Mouse (Mus musculus) stomach, embryonic 14.5 days (tissue): ENCODE results near the gene Gm11037. TPM values are rescaled to one million over a fixed set of nuclear protein-coding genes. Genes with fewer than 3 reads are reported as not detected.

Experiments
- ATAC-seq: fragments of 200-750 bp; cut with Nextera tagmentation; 2 replicates; pipeline ENCODE4 v1.8.0; 2017; ENCODE audit warnings: low read depth, moderate TSS enrichment; ENCODE audit not compliant: insufficient number of reproducible peaks, insufficient read depth, low FRiP score
- H3K27ac ChIP-seq: fragments of 300-500 bp; sonication (generic); 2 replicates; pipeline ENCODE4 v1.5.1; 2014; ENCODE audit warnings: mild to moderate bottlenecking, low read length, moderate library complexity, mixed read lengths
- H3K27me3 ChIP-seq: fragments of 300-500 bp; sonication (generic); 2 replicates; pipeline ENCODE4 v1.6.1; 2014; ENCODE audit warnings: low read length, control low read depth, mixed read lengths; ENCODE audit not compliant: control insufficient read depth, insufficient read depth
- H3K36me3 ChIP-seq: fragments of 300-500 bp; sonication (generic); 2 replicates; pipeline ENCODE4 v1.6.1; 2014; ENCODE audit warnings: mild to moderate bottlenecking, control low read depth, low read length, moderate library complexity, mixed read lengths; ENCODE audit not compliant: control insufficient read depth, insufficient read depth
- H3K4me1 ChIP-seq: fragments of 300-500 bp; sonication (generic); 2 replicates; pipeline ENCODE4 v1.6.1; 2014; ENCODE audit warnings: low read length, control low read depth, mixed read lengths; ENCODE audit not compliant: control insufficient read depth, insufficient read depth
- H3K4me2 ChIP-seq: fragments of 300-500 bp; sonication (generic); replicated peaks from 2 replicates; pipeline ENCODE4 v1.6.1; 2014; ENCODE audit warnings: low read depth, low read length, control low read depth
- H3K4me3 ChIP-seq: fragments of 300-500 bp; sonication (generic); 2 replicates; pipeline ENCODE4 v1.5.1; 2014; ENCODE audit warnings: low read depth, low read length, control low read depth
- H3K9ac ChIP-seq: fragments of 300-500 bp; sonication (generic); replicated peaks from 2 replicates; pipeline ENCODE4 v1.6.1; 2014; ENCODE audit warnings: low read depth, mild to moderate bottlenecking, control low read depth, low read length, moderate library complexity, mixed read lengths
- H3K9me3 ChIP-seq: fragments of 300-500 bp; sonication (generic); 2 replicates; pipeline ENCODE4 v1.6.1; 2016; ENCODE audit warnings: low read depth, low read length, control low read depth; ENCODE audit not compliant: control insufficient read depth
- WGBS: fragments of 180-500 bp; shearing (Covaris S2); extraction: QIAGEN DNeasy Blood & Tissue Kit; methylation state at CpG from one replicate; pipeline ENCODE4 v1.1.7; 2014; 5-methylcytosine and 5-hydroxymethylcytosine counted together
- polyA plus RNA-seq: library from polyadenylated mRNA; unstranded; fragments of >200 nt; fragmentation: Nextera tagmentation; extraction: Ambion mirVana; gene quantifications from 2 replicates; pipeline ENCODE4 v1.2.1, GENCODE M21; 2014

Gene Gm11037
- polyA plus RNA-seq: not detected in 2 replicates

DNA sequence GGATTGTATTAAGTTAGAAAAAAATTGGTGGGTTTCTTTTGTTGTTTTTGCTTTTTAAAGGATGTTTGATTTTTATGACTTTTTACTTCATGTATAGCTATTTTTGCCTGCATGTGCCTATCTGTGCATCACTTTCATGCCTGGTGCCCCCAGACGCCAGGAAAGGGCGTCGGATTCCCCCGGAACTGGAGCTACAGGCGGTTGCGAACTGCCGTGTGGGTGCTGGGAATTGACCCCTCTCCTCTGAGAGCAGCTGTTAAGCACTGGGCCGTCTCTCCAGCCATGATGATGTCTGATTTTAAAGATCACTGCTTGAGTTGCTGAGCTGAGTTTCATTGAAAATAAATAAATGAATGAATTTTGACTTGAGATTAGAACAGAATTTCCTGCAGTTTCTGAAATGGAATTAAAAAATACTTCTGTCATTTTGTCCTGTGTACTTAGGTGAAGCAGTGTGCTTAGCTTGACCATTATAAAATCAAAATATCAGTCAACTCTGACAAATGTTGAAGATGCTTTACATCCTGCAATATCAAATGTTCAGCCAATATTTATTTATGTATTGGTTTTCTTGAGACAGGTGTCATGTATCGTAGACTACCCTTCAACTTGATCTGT is at the start of gene Gm11037:
Gm11037 (plus strand) TSS at position 568 of the 618 bp plus-strand sequence.
- H3K4me1 ChIP-seq: peaks cover 14% of the 10 kb centered on the region
- H3K9me3 ChIP-seq: no peaks in the 10 kb centered on the region
- peaks cover 29% of the 10 kb centered on the region for H3K36me3 ChIP-seq
- H3K4me2 ChIP-seq: no peak within 1 kb of the TSS
- ATAC-seq: no peak
- peak within 1 kb of the TSS; percentile 28; the same call in 1 of the 2 replicates for H3K27ac ChIP-seq
- H3K27me3 ChIP-seq: no peaks in the 10 kb centered on the region
- 79% methylated on average over 9 of the region's 9 CpGs for WGBS
- H3K9ac ChIP-seq: no peak within 1 kb of the TSS
- H3K4me3 ChIP-seq: no peak within 1 kb of the TSS

DNA sequence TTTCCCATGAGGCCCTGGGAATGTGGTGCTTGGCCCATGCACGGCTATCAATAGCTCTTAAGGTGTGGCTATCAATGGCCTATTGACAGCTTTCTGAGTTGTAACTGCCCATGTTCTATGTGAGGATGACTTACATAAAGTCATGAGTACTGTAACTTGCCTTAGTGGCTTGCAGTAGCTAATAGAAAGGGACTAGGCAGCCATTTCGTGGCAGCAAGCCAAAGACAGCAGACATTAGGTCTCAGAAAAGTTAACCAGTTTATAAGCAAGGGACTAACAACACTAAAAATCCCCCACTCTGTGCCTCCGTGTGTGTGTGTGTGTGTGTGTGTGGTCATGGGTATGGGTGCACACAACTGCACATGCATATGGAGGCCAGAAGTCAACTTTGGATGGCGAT is 49.1 kb upstream of the Gm11037 start:
- Histone ChIP-seq H3K36me3 (no peaks in the 10 kb centered on the region), H3K4me3 (no peak overlapping the region), H3K27me3 (no peaks in the 10 kb centered on the region), H3K4me2 (no peak overlapping the region), H3K4me1 (no peaks in the 10 kb centered on the region), H3K27ac (no peak overlapping the region), H3K9me3 (no peaks in the 10 kb centered on the region), H3K9ac (no peak overlapping the region)
- no peak for ATAC-seq
- 83% methylated on average over 4 of the region's 4 CpGs for WGBS

DNA sequence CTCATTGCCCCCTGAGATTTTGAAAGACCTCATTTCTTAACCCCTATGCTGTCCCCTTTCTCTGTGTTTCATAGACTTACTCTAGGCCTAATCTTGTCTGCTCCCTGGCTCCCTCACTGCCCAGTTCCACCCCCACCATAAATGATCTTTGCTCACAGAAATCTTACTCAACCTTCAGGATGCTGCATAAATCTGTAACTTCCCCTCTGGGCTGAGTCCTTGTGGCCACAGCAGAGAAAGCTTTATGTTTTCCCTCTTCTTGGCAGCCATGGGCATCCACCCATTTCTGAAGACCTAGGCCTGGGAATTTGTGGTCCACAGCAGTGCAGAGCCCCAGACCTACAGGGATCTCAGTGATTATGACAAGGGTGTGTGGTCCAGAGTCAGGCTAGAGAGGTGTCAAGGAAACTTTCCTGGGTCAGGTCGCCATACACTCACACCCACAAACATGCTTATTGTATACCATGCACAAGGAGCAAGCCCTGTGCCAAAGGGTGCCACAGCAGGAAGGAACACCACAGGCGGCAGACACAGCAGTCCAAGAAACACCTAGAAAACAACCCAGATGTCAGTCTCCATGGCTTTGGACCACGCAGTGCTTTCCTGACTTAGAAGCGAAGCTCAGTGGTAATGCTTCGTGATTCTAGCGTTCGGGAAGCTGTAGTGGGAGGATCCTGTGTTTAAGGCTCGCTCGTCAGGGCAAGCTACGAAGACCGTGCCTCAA is 46.5 kb upstream of the Gm11037 start, which contains the start of gene Siglec1:
Siglec1 (minus strand) TSS at position 99 of the 724 bp plus-strand sequence.
- no peaks in the 10 kb centered on the region for H3K4me1 ChIP-seq
- no peak within 1 kb of the TSS for H3K27ac ChIP-seq
- H3K27me3 ChIP-seq: no peaks in the 10 kb centered on the region
- no peak for ATAC-seq
- 79% methylated on average over 11 of the region's 11 CpGs for WGBS
- no peak within 1 kb of the TSS for H3K4me3 ChIP-seq
- no peaks in the 10 kb centered on the region for H3K9me3 ChIP-seq
- H3K9ac ChIP-seq: no peak within 1 kb of the TSS
- H3K36me3 ChIP-seq: no peaks in the 10 kb centered on the region
- no peak within 1 kb of the TSS for H3K4me2 ChIP-seq

DNA sequence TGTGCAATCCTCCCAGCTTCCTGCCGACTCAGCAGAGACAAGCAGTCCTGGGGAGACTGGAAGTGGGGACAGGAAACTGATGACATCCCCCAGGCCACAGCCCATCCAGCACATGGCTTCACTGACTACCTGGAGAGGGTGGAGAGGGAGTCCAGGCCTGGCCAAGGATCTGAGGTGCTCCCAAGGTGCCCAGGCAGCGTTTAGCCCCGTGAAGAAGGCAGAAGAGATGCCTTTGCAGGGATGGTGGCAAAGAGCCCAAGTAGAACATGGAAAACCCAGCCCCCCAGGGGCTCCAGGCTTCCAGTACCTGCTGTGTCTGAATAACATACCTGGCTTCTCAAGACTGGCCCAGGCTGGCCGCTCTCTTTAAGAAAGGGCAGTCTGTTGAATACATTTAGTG is 44.7 kb upstream of the Gm11037 start:
- Histone ChIP-seq H3K27me3 (no peaks in the 10 kb centered on the region), H3K27ac (no peak overlapping the region), H3K36me3 (no peaks in the 10 kb centered on the region), H3K4me1 (no peaks in the 10 kb centered on the region), H3K4me2 (no peak overlapping the region), H3K9me3 (no peaks in the 10 kb centered on the region), H3K9ac (no peak overlapping the region), H3K4me3 (no peak overlapping the region)
- WGBS: 70% methylated on average over 4 of the region's 4 CpGs
- no peak; the same call in 1 of the 2 replicates for ATAC-seq

DNA sequence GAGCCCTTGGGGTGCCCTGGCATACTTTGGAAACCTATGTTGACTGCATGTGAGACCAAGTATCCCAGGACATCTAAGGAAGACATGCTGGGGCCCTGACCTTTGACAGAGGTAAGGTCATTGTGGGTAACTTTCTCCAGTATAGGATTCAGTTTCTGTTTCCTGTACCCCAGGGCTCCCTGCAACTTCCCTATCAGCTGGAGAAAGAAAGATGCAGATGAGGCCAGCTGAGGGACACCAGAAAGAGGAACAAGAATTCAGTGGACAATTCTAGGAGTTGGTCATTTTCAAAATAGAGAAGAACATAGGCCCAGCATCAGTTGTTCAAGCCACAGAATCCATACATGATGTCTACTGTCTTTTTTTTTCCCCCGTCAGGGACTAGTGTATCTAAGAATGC is 43.7 kb upstream of the Gm11037 start:
- ATAC-seq: no peak
- Histone ChIP-seq H3K9me3 (no peaks in the 10 kb centered on the region), H3K27ac (no peak overlapping the region), H3K9ac (no peak overlapping the region), H3K4me3 (no peak overlapping the region), H3K4me2 (no peak overlapping the region), H3K27me3 (no peaks in the 10 kb centered on the region), H3K4me1 (no peaks in the 10 kb centered on the region), H3K36me3 (no peaks in the 10 kb centered on the region)
- 87% methylated on average over 1 of the region's 1 CpGs for WGBS

DNA sequence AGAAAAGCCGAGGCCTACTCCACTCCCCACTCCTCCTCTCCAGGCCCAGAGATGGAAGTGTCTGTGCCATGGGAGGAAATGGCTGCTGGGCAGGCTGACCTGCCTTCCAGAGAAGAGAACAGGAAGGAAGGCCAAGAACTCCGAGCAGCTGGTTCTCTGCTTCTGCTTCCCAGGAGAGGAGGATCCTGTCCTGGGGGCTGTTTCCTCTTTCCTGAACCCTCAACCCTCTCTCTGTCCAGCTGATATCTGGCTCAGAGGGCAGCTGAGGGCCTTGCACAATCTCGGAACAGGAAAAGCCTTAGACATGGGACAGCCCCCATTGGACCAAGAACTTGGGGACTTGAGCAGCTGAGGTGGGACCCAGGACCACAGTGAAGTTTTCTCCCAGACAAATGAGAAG is 42.4 kb upstream of the Gm11037 start:
- no peak overlapping the region for H3K9ac ChIP-seq
- 76% methylated on average over 3 of the region's 3 CpGs for WGBS
- H3K27ac ChIP-seq: no peak overlapping the region
- H3K4me1 ChIP-seq: no peaks in the 10 kb centered on the region
- no peaks in the 10 kb centered on the region for H3K36me3 ChIP-seq
- H3K4me2 ChIP-seq: no peak overlapping the region
- H3K27me3 ChIP-seq: no peaks in the 10 kb centered on the region
- no peaks in the 10 kb centered on the region for H3K9me3 ChIP-seq
- no peak overlapping the region for H3K4me3 ChIP-seq
- ATAC-seq: no peak

DNA sequence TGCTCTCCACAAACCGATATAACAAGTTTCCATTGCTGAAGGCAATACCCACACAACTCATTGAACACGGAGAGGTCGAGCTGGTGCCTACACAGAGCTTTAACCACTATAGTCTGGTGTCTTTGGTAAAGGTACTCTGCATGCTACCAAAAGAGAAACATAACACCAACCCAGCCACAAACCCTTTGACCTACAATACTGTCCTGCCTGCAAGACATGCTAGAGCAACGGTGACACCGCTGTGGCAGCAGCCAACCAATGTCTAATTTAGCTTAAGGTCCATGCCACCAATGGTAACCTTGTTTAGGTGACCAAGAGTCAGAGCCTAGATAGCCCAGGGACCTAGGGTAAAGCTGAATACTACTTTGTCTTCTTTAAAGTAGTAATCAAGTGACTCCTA is 39.7 kb upstream of the Gm11037 start:
- no peak overlapping the region for H3K4me3 ChIP-seq
- 83% methylated on average over 5 of the region's 5 CpGs for WGBS
- no peak overlapping the region for H3K27ac ChIP-seq
- no peak for ATAC-seq
- no peaks in the 10 kb centered on the region for H3K9me3 ChIP-seq
- H3K36me3 ChIP-seq: no peaks in the 10 kb centered on the region
- H3K4me1 ChIP-seq: no peaks in the 10 kb centered on the region
- H3K4me2 ChIP-seq: no peak overlapping the region
- H3K9ac ChIP-seq: no peak overlapping the region
- no peaks in the 10 kb centered on the region for H3K27me3 ChIP-seq

DNA sequence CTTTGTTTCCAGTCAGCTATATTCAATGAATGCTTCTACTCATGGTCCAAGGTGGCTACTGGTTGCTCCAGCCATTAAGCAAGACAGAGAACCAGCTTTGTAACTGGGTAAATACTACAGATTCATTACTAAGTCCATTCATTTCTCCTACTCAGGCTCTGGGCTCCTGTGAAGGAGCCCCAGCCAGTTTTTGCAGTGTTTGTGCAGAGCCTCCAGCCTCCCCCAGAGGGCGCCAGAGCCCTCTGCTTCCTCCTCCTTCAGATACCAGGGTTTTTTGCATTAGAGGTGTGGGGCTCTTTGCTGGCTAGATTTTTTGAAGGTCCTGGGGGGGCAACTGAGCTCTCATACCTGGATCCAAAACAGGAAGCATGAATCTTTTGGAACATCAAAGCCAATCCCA is 38.5 kb upstream of the Gm11037 start:
- Histone ChIP-seq H3K27ac (no peak overlapping the region), H3K4me1 (no peaks in the 10 kb centered on the region), H3K9ac (no peak overlapping the region), H3K4me3 (no peak overlapping the region), H3K36me3 (no peaks in the 10 kb centered on the region), H3K4me2 (no peak overlapping the region), H3K27me3 (no peaks in the 10 kb centered on the region), H3K9me3 (no peaks in the 10 kb centered on the region)
- WGBS: 0% methylated on average over 1 of the region's 1 CpGs
- no peak for ATAC-seq
